Mouse (Mus musculus): ENCODE measurements around the gene Ush1c.

- no peak for TF ChIP-seq CTCF (IDR thresholded peaks at IDR 0.05; ENCODE audit: extremely low read depth, insufficient read depth, low read length)
- TF ChIP-seq POLR2A (IDR thresholded peaks at IDR 0.05; ENCODE audit: extremely low read depth, insufficient read depth, low read length), result no peak
These were observed 1.9 kb downstream of the Ush1c start for GRCm38 (mm10) chr7:46236363-46236762.

All from cortical plate, adult 2 months (tissue).